Mouse (Mus musculus): ENCODE results near the gene Kcnk7.

DNA sequence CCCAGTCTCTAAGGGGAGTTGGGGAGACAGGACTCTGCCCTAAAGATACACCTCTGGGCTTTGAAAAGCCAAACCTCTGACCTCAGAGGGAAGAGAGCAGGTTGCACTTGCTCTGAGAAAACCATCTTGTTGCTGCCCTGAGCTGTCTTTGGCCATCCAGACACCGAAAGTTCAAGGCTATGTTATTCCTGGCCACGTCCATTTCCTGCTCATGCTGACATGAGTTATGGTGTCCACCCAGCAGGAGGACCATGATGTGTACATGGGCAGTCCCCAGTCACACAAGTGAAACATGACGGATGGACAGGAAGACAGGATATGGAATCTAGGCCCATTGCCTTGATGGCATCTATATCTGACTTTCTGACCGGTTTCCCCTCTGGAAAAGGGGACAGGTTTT lies 23.7 kb upstream of the Kcnk7 start:
- no peak for TF ChIP-seq CTCF (IDR thresholded peaks at IDR 0.05; ENCODE audit: insufficient read depth, low read length)
- TF ChIP-seq POLR2A (IDR thresholded peaks at IDR 0.05; ENCODE audit: borderline replicate concordance, extremely low read depth, low read depth, low read length), result no peak

Data from lung, adult 2 months (tissue).